Mouse (Mus musculus): ENCODE measurements around the gene Nsmf.

GRCm38 (mm10) chr2:25078967-25079366 is 24.8 kb downstream of the Nsmf start:
- TF ChIP-seq CTCF (IDR thresholded peaks at IDR 0.05; ENCODE audit: control insufficient read depth, insufficient read depth, insufficient read length) (no peak), MAX (IDR thresholded peaks at IDR 0.05) (no peak), MYOD1 (IDR thresholded peaks at IDR 0.05; ENCODE audit: control insufficient read depth, insufficient read length, low read depth) (no peak), CEBPB (IDR thresholded peaks at IDR 0.05; ENCODE audit: low read depth) (no peak), USF1 (IDR thresholded peaks at IDR 0.05; ENCODE audit: low read depth) (no peak), FOSL1 (IDR thresholded peaks at IDR 0.05; ENCODE audit: insufficient read depth, low read length, poor library complexity, severe bottlenecking) (no peak), MYOG (IDR thresholded peaks at IDR 0.05; ENCODE audit: control insufficient read depth, extremely low read depth, insufficient read length) (no peak)

Measured in C2C12 (cell line).